Mouse (Mus musculus) MEL-GATA-1-ER (cell line): ENCODE measurements around the gene Pilrb1.
"Not testable (repeated sequence)": the region's sequence is repeated elsewhere in the genome, so short reads cannot be mapped to it uniquely, and the experiment has no call there.

ENCODE experiments used
- DNase-seq: peaks from one replicate; pipeline ENCODE4 v3.0.0-alpha.2; 2012; ENCODE audit warnings: low read depth; ENCODE audit errors: extremely low read depth

Pilrb1 gene

DNA sequence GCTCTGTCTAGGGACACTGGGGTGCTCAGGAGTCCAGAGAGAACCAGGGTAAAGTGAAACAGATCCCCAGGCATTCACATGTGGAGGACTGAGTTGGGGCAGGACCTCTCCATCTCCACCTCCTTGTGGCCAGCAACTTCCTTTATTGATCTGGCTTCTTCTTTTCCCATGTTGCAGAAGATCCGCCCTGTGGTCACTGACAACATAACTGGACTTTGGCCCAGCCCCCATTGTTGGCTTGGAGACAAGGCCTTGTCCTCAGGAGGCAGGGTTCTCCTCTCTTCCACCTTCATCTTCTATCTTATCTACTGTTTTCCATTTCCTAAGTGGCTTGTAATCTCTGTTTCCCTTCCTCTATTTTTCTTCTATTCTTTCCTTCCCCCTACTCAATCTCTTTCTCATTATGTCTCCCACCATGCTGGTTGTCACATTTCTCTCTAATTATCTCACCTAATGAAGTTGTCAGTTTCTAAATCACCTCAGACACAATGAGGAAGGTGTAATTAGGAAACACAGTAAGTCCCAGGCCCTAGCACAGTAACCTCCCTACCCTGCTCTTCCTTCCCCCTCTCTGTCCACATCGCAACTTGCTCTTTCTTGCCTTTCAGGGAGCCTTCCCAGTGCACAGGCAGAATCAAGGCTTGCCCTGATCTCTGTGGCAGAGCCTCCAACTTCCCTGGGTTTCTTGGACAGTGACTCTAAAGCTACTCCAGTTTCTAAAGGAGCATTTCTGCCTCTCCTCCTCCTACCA lies at the start of gene Pilrb1:
Gene Pilrb1, minus strand, starts transcription at position 147 of the 751 bp plus-strand sequence.
- not testable (repeated sequence) for DNase-seq

DNA sequence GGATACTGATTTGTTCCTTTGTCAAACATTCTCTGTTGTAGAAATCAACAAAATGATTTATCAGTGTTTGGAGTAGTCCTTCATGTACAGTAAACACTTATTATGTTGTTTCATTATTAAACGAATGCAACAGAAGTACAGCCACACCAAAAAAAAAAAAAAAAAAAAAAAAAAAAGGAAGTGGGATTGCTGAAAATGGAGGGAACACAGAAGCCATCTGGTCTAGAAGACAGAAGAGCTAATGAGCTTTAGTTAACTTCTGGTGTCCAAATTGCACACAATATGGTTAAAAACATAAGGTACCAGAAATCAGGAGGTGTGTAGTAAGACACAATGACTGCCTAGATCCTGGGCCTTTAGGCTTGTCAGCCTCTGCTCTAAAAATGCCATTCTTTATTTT lies 39.9 kb upstream of the Pilrb1 start:
- no peak for DNase-seq

DNA sequence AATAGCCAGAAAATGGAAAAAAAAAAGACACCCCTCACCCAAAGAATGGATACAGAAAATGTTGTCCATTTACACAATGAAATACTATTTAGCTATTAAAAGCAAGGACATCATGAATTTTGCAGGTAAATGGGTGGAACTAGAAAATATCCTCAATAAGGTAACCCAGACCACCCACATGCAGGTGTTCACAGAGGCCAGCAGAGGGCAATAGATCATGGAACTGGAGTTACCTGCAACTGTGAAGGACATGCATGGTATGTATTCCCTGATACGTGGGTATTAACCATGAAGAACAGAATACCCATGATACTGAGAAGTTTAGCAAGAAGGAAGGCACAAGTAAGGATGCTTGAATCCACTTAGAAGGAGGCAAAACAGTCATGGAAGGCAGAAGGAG lies 35.0 kb upstream of the Pilrb1 start:
- no peak for DNase-seq

DNA sequence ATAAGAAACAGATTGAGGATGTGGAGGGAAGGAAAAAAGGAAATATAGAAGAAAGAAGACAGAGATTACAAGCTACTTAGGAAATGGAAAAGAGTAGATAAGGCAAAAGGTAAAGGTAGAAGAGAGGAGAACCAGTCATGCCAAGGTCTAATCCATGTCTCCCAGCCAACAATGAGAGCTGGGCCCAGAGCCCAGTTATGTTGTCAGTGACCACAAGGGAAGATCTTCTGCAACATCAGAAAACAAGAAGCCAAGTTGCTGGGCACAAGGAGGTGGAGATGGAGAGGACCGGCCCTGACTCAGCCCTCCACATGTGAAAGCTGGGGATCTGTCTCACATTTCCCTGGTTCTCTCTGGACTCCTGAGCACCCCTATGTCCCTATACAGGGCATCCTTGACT lies 29.8 kb upstream of the Pilrb1 start:
- no peak for DNase-seq

DNA sequence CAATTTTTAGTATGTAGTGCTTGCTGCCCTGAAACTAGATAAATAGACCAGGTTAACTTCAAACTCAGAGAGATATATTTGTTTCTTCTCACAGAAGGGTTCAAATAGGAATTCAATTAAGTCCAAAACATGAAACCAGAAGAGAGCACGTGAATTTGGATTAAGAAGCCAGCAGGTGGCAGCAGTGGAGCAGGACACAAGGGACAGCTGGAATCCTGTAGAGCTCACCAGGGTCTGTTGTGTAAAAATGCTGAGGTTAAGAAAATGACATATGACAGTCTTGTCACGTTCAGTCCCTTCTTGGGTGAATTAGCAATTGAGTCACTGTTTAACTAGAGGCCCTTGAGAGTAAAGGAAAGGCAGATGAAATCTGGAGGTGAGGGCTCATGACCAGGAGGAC lies 28.0 kb upstream of the Pilrb1 start:
- peak; percentile 54 for DNase-seq

DNA sequence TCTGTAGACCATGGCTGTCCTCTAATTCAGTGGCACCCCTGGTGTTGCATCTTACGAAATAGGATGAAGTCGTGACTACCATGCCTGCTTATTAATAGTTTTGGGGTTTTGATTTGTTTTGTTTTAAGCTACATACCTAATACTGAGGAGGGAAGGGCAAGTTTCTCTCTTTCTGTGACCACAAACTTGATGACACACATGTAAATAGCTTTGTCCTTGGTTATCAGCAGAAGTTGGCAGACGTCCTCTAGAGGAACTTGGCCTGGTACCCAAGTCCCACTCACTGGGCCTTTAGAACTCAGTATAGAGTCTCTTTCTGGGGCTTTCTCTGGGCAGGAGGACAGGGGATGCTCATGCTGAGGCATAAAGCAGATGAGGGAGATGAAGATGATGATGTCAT lies 25.4 kb upstream of the Pilrb1 start:
- no peak for DNase-seq

DNA sequence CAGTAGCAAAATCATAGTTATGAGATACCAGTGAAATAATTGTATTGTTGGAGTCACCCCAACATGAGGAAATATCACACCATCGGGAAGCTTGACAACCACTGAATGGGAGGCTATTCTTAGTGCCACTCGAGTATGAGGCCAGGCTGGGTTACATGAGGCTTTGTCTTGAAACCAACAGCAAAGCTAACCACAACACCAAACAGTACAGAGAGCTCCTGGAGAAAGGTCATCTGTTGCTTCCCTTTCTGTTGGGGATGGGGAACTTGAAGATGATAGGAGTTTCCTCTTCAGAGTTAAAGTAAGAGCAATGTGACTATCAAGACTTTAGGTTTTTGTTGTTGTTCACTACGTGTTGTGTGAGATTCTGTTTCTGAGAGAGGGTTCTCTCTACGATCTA lies 25.0 kb upstream of the Pilrb1 start:
- peak; percentile 61 for DNase-seq

DNA sequence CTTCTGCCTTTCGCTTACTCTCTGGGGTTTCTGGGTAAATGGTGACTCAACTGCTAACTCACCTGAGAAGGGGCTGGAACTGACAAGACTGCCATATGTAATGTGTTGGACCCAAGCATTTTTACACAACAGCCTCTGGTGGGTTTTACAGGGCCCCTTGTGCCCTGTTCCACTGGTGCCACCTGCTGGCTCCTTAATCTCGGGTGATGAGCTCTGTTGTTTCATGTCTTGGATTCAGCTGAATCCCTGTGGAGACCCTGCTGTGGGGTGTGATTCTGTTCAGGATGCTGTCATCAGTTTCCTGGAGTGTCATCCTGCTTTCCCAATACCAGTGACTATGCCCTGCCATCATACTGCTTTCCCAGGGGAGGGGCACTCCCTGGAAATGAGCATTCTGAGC lies 20.0 kb upstream of the Pilrb1 start:
- no peak for DNase-seq

DNA sequence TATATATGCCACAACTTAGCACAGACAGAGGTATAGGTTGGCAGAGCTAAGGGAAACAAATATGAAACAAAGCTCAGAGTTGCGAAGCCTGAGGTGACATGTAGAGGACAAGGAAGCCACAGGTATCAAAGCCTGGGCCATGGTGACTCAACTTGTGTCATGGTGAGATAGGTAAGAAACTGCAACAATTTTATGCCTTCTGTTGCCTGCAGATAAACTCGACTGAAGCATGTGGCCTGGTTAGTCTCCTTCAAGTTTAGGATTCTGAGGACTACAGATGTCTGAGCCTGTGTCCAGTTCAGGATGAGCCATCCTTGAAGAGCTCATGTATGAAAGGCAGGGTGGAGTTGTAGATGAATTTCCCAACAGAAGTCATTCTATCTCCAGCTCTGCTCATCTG lies 17.1 kb upstream of the Pilrb1 start:
- no peak for DNase-seq

DNA sequence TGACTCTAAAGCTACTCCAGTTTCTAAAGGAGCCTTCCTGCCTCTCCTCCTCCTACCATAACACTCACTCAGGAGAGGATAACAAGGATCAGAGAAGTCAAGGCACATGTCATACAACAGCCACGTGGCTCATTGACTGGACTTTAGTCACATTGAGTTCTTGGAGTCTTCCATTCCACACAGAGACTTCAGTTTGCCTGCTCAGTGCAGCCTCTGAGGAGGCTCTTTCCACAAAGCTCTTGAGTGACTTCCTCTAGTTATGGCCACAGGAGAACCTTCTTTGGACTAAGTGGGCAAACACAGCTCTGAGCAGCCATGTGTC lies 14.4 kb upstream of the Pilrb1 start:
- DNase-seq = not testable (repeated sequence)

DNA sequence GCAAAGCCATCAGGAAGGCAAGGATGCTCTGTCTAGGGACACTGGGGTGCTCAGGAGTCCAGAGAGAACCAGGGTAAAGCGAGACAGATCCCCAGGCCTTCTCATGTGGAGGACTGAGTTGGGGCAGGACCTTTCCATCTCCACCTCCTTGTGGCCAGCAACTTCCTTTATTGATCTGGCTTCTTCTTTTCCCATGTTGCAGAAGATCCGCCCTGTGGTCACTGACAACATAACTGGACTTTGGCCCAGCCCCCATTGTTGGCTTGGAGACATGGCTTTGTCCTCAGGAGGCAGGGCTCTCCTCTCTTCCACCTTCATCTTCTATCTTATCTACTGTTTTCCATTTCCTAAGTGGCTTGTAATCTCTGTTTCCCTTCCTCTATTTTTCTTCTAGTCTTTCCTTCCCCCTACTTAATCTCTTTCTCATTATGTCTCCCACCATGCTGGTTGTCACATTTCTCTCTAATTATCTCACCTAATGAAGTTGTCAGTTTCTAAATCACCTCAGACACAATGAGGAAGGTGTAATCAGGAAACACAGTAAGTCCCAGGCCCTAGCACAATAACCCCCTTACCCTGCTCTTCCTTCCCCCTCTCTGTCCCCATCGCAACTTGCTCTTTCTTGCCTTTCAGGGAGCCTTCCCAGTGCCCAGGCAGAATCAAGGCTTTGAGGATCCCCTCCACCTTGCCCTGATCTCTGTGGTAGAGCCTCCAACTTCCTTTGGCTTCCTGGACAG lies 13.9 kb upstream of the Pilrb1 start, which contains the start of gene Pilrb2:
Gene Pilrb2, minus strand, starts transcription at position 172 of the 737 bp plus-strand sequence.
- peak; percentile 51 for DNase-seq

DNA sequence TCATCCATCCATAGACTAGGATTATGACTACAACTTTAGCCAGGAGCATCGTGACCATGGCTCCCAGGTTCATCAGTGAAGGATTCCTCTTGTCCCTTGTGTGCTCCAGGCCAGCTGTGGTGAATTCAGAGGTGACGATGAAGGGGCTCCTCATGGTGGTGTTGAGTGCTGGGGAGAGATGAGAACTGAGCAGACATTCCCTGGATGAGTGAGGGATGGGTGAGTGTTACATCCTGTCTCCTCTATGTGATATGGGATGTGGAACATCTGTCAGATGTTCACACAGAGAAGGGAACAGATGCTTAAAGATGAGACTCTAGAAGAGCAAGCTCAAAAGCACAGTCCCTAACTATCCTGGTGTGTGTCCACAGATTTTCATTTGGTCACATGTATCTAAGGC lies 10.7 kb upstream of the Pilrb1 start:
- not testable (repeated sequence) for DNase-seq

DNA sequence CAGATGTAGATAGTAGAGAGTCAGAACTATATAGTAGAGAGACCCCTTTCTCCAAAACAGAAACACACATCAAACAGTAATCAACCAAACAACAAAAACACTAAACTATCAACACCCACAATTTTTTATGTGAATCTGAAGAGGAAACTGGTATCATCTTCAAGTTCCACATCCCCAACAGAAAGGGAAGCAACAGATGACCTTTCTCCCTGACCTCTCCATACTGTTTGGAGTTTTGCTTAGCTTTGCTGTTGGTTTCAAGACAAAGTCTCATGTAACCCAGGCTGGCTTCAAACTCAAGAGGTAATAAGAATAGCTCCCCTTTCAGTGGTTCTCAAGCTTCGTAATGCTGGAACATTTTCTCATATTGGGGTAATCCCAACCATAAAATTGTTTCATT lies 6.1 kb upstream of the Pilrb1 start:
- DNase-seq = not testable (repeated sequence)

DNA sequence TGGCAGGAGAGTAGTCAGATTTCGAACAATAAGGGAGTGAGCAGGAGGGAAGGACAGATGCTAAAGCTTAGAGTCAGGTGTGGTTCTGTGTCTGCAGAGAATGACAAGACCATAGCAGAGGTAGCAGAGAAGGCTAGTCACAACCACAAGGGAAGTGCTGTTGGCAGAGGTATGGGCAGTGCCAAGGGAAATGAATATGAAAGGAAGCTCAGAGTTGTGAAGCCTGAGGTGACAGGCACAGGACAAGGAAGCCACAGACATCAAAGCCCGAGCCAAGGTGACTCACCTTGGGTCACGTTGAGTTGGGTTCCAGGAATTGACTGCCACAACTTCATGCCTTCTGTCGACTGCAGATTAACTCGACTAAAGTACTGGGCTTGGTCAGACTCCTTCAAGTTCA lies 1.0 kb downstream of the Pilrb1 start:
- not testable (repeated sequence) for DNase-seq

DNA sequence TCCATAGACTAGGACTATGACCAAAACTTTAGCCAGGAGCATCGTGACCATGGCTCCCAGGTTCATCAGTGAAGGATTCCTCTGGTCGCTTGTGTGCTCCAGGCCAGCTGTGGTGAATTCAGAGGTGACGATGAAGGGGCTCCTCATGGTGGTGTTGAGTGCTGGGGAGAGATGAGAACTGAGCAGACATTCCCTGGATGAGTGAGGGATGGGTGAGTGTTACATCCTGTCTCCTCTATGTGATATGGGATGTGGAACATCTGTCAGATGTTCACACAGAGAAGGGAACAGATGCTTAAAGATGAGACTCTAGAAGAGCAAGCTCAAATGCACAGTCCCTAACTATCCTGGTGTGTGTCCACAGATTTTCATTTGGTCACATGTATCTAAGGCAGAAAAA lies 3.0 kb downstream of the Pilrb1 start:
- not testable (repeated sequence) for DNase-seq

DNA sequence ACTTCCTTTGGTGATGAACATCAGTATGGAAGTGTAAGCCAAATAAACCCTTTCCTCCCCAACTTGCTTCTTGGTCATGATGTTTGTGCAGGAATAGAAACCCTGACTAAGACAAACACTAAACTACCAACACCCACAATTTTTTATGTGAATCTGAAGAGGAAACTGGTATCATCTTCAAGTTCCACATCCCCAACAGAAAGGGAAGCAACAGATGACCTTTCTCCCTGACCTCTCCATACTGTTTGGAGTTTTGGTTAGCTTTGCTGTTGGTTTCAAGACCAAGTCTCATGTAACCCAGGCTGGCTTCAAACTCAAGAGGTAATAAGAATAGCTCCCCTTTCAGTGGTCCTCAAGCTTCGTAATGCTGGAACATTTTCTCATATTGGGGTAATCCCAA lies 7.6 kb downstream of the Pilrb1 start:
- not testable (repeated sequence) for DNase-seq

DNA sequence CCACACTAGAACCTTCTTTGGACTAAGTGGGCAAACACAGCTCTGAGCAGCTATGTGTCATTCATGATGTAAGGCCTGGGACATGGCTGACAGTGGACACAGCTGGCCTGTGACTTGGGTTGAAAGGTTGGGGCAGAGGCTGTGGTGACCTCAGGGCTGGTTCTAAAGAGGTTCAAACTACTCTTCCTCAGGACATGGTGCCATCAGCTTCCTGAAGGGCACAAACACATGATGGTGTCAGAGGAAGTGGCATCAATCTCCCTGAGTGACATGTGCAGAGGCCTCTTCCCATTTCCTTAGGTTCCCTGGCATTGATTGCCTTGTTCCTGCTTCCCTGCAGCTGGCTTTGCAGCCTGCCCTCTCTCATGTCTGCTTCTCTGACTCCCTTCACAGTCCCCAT lies 20.8 kb downstream of the Pilrb1 start:
- not testable (repeated sequence) for DNase-seq

DNA sequence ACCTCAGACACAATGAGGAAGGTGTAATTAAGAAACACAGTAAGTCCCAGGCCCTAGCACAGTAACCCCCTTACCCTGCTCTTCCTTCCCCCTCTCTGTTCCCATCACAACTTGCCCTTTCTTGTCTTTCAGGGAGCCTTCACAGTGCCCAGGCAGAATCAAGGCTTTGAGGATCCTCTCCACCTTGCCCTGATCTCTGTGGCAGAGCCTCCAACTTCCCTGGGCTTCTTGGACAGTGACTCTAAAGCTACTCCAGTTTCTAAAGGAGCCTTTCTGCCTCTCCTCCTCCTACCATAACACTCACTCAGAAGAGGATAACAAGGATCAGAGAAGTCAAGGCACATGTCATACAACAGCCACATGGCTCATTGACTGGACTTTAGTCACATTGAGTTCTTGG lies 21.3 kb downstream of the Pilrb1 start:
- no peak for DNase-seq

DNA sequence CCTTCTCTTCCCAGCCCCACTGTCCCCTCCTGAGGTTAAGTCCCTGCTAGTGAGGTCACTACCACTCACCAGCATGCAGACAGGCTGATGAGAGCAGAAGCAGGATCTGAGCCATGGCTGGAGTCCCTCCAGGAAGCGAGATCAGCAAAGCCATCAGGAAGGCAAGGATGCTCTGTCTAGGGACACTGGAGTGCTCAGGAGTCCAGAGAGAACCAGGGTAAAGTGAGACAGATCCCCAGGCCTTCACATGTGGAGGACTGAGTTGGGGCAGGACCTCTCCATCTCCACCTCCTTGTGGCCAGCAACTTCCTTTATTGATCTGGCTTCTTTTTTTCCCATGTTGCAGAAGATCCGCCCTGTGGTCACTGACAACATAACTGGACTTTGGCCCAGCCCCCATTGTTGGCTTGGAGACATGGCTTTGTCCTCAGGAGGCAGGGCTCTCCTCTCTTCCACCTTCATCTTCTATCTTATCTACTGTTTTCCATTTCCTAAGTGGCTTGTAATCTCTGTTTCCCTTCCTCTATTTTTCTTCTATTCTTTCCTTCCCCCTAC lies 21.9 kb downstream of the Pilrb1 start, which contains the start of gene Pilra:
Gene Pilra, minus strand, starts transcription at position 316 of the 555 bp plus-strand sequence.
- DNase-seq = not testable (repeated sequence)

DNA sequence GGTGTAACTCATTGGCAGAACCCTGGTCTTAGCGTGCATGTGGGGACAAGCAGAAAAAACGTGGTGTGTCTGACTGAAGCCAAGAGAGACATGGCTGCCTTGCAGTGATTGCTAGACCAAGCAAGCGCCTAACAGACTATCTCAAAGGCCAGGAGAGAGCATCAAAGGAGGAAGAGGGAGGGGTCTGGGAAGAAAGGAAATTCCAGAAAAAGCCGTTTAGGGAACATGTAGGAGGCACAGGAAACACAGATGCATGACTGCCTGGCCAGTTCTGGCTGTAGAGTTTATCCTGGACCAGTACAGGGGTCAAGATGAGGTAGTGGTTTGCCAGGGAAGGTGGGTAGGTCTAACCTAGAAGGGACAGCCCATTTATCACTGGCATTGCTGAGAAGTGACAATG lies 24.4 kb downstream of the Pilrb1 start:
- no peak for DNase-seq

DNA sequence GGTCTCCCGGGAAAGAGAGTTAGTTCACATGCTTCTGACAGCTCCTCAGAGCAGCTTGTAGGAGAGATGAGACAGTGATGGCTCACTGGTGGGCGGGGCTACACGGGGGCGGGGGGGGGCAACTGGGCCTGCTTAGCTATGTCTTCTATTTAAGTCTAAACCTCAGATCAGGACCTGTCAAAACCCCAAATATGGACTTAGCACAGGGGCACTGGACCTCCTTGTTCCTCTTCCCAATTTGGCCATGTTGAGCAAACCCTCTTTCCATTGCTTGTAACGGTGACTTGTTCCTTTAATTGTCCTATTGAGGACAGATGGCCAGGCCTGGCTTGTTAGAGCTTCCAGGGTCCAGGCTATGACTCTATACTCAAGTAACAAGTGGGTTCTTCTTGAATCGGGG lies 26.4 kb downstream of the Pilrb1 start:
- no peak for DNase-seq

DNA sequence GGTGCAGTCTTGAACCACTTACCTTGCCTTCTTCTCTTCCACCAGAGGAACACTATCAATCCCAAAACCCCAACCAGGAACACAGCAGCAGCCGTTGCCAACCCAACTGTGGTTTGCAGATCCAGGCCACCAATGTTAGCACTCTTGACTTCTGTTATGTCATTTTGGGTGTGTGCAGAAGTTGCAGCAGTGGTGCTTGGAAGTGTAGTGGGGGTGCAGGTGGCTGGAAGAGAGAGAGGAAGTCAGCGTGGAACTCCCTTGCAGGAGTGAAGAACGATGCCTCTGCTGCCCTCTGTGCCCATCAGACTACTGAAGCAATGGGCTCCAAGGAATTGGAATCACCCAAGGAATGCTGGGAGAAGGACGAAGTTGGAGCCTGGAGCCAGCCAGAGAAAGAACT lies 26.8 kb downstream of the Pilrb1 start:
- no peak for DNase-seq

DNA sequence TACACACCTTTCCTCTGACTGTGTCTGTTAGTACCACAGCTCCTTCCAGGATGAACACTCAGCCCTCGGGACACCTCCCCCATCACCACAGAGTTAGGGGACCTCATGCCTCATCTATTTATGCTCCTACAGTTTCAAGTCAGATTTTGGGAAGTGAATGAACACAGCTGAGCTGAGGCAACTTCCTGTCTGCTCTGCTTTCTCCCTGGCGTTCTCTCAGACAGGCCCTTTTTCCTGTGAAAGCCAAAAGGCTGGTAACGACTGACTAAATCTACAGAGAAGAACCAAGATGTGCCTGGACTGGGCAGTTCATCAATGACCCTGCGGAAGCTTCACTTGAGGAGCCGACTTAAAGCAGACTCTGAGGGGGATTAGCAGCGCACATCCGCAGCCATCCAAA lies 27.7 kb downstream of the Pilrb1 start:
- DNase-seq = no peak
